Mouse (Mus musculus): Measurements from ENCODE around the gene Tnfrsf26. TPM values are rescaled to one million over a fixed set of nuclear protein-coding genes. Genes with fewer than 3 reads are reported as not detected.

Tnfrsf26 gene
- polyA plus RNA-seq (2014; fragmentation: Illumina TruSeq; extraction: RNeasy Lipid Tissue Mini Kit (QIAGEN cat#74804); ENCODE audit: low read depth, low replicate concordance) = 0.46 TPM

DNA sequence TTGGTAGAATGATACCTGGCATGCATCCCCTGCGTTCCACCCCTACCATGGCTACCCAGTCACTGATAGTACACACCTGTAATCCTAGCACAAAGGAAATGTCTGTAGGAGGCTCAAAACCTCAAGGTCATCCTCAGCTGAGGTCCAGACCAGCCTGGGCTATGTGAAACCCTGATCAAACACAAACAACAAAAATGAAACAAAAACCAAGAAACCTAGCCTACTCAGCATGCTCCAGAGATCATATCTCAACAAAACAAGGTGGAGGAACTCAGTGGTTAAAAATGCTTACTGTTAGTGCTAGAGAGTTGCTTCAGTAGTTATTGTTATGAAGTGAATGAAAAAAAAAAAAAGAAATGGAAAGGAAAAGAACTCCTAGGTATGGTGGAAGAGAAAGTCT is at the start of gene Tnfrsf26:
Gene Tnfrsf26 (minus strand): TSS at position 183 of the 400 bp plus-strand sequence.

GRCm38 (mm10) chr7:143649034-143649768 is 20.7 kb upstream of the Tnfrsf26 start, which contains the start of gene Tnfrsf22:
TSS of gene Tnfrsf22 (minus strand) at chr7:143649661.

GRCm38 (mm10) chr7:143599428-143600230 is 28.9 kb downstream of the Tnfrsf26 start, which contains the start of gene Cars:
TSS of gene Cars (minus strand) at chr7:143600090.

Other genes starting within 250 kb of the Tnfrsf26 start
- gene Cdkn1c, start 167.7 kb downstream of the Tnfrsf26 start, polyA plus RNA-seq (2014; fragmentation: Illumina TruSeq; extraction: RNeasy Lipid Tissue Mini Kit (QIAGEN cat#74804); ENCODE audit: low read depth, low replicate concordance) = 22.3 TPM
- gene Slc22a18, start 155.0 kb downstream of the Tnfrsf26 start, polyA plus RNA-seq (2014; fragmentation: Illumina TruSeq; extraction: RNeasy Lipid Tissue Mini Kit (QIAGEN cat#74804); ENCODE audit: low read depth, low replicate concordance) = 6.0 TPM
- 9.5 TPM for gene Phlda2, start 125.6 kb downstream of the Tnfrsf26 start, polyA plus RNA-seq (2014; fragmentation: Illumina TruSeq; extraction: RNeasy Lipid Tissue Mini Kit (QIAGEN cat#74804); ENCODE audit: low read depth, low replicate concordance)
- 81.0 TPM for gene Nap1l4, start 79.6 kb downstream of the Tnfrsf26 start, polyA plus RNA-seq (2014; fragmentation: Illumina TruSeq; extraction: RNeasy Lipid Tissue Mini Kit (QIAGEN cat#74804); ENCODE audit: low read depth, low replicate concordance)
- gene Cars, start 28.6 kb downstream of the Tnfrsf26 start, polyA plus RNA-seq (2014; fragmentation: Illumina TruSeq; extraction: RNeasy Lipid Tissue Mini Kit (QIAGEN cat#74804); ENCODE audit: low read depth, low replicate concordance) = 25.4 TPM
- 1.4 TPM for gene Tnfrsf22, start 20.9 kb upstream of the Tnfrsf26 start, polyA plus RNA-seq (2014; fragmentation: Illumina TruSeq; extraction: RNeasy Lipid Tissue Mini Kit (QIAGEN cat#74804); ENCODE audit: low read depth, low replicate concordance)
- 1.7 TPM for gene Tnfrsf23, start 57.1 kb upstream of the Tnfrsf26 start, polyA plus RNA-seq (2014; fragmentation: Illumina TruSeq; extraction: RNeasy Lipid Tissue Mini Kit (QIAGEN cat#74804); ENCODE audit: low read depth, low replicate concordance)
- 15.0 TPM for gene Osbpl5, start 128.3 kb upstream of the Tnfrsf26 start, polyA plus RNA-seq (2014; fragmentation: Illumina TruSeq; extraction: RNeasy Lipid Tissue Mini Kit (QIAGEN cat#74804); ENCODE audit: low read depth, low replicate concordance)
- 0.36 TPM for gene Mrgprg, start 138.3 kb upstream of the Tnfrsf26 start, polyA plus RNA-seq (2014; fragmentation: Illumina TruSeq; extraction: RNeasy Lipid Tissue Mini Kit (QIAGEN cat#74804); ENCODE audit: low read depth, low replicate concordance)
- 0.57 TPM for gene Mrgpre, start 155.8 kb upstream of the Tnfrsf26 start, polyA plus RNA-seq (2014; fragmentation: Illumina TruSeq; extraction: RNeasy Lipid Tissue Mini Kit (QIAGEN cat#74804); ENCODE audit: low read depth, low replicate concordance)
- 9.4 TPM for gene Nadsyn1, start 194.1 kb upstream of the Tnfrsf26 start, polyA plus RNA-seq (2014; fragmentation: Illumina TruSeq; extraction: RNeasy Lipid Tissue Mini Kit (QIAGEN cat#74804); ENCODE audit: low read depth, low replicate concordance)
- gene Dhcr7, start 194.4 kb upstream of the Tnfrsf26 start, polyA plus RNA-seq (2014; fragmentation: Illumina TruSeq; extraction: RNeasy Lipid Tissue Mini Kit (QIAGEN cat#74804); ENCODE audit: low read depth, low replicate concordance) = 9.7 TPM
- gene Gm498, start 238.1 kb upstream of the Tnfrsf26 start, polyA plus RNA-seq (2014; fragmentation: Illumina TruSeq; extraction: RNeasy Lipid Tissue Mini Kit (QIAGEN cat#74804); ENCODE audit: low read depth, low replicate concordance) = 6.6 TPM